Mouse (Mus musculus) ovary, adult 2 months (tissue): ENCODE results near the gene Pinlyp. TPM values are rescaled to one million over a fixed set of nuclear protein-coding genes. Genes with fewer than 3 reads are reported as not detected.

Experiments
- polyA plus RNA-seq: library from polyadenylated mRNA; depleted of rRNA; stranded (reverse); fragments of >200 nt; gene quantifications from 2 replicates; pipeline ENCODE4 v1.2.3, GENCODE M21; 2012; rRNA removed

The Pinlyp gene
- 7.3 and 9.0 TPM in 2 replicates for polyA plus RNA-seq

DNA sequence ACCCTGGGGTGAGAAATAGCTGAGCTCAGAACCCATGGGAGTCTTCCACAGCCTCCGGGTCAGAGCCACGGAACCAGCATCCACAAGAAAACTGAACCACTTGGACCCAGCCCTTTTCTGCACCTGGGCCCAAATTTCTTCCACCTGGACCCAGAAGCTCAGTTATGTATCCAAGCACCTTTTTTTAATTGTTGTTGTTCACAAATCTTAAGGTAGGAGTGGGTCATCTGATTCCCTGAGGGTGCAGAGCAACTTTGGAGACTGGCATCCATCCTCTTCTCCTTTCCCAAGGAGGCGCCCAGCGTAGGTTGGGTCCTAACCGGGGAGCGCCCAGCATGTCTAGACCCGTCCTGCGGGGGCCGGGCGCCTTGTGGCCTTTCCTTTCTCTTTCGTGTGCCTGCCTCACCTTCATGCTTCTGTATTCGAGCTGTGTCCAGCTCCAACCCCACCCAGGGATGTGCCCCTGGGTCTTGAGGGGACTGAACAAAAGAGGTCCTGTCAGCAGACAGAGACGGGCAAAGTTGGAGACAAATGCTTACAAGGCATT is at the start of gene Pinlyp, which contains the start of gene Xrcc1:
Gene Pinlyp, minus strand, starts transcription at position 51 of the 547 bp plus-strand sequence.
Gene Xrcc1, plus strand, starts transcription at position 222 of the 547 bp plus-strand sequence.

DNA sequence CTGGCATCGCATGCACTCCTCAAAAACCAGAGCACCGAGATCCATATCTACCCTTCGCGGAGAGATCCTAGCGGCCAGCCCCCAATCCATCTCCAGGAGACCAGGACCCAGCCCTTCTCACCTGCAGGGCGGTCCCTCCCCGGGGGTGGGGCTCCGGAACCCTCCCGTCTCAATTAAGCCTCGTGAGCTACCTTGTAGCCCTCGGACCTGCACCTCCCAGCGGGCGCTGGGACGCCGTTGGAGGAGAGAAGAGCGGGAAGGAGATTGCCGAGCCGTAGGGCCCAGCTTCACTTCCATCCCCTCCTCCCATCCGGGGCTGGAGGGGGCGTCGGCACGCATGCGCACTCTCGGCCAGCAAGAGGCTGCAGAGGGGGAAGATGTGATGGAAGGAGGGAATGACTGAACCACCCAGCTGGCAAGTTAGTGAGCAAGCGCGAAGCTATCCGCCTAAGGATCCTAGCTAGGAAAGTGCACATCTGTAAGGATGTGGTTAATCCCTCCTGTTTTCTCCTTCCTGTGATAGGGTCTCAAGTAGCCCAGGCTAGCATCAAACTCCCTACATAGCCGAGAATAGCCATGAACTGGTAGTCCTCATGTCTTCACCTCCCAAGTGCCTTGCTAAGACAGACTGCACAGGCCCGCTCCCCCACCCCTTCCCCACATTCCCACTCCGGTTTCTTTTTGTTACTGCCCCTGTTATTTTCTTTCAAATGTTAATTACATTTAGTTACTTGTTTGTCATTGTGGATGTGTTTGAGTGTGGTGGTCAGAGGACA is 41.6 kb upstream of the Pinlyp start, which contains the start of the genes Ethe1 and Zfp575:
Gene Ethe1, plus strand, starts transcription at position 214 of the 776 bp plus-strand sequence.
Gene Zfp575, minus strand, starts transcription at position 312 of the 776 bp plus-strand sequence.

DNA sequence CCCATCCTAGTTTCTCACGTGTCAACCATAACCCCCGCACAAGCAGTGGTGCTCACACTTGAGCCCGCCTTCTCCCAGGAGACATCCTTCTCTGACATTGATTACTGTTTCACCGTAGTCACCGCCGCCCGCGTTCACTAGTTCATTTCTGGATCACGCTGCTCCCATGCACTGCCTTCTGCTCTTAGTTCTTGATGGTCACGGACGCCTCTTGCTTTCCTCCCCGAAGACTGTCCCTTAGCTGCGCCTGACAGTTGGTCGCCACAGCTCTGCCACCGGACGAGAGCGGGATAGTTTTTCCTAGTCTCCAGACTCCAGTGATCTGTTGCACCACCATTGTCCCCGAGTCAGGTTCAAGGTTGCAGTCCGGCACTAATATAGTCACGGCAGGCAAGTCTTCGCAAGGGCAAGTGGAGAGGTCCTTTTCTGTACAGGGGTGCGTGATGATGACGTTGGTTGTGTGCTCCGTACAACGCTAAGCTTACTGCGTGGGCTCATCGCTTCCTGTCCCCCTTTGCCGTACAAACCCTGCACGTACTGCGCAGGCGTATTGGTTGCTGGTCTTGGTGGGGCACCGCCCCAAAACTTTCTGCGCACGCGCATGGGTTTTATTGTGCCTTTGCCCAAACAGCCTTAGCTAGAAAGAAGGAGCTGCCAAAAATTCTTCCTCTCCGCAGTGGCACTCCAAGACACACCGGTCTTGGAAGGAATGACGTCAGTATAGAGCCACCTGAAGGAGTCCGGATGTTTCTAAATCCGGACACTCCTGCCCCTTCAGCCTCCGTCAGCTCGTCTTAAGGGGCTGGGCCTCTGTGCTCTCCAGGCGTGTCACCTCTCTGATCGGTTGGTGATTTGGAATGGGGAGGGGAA is 15.6 kb downstream of the Pinlyp start, which contains the start of gene Irgq:
Gene Irgq, plus strand, starts transcription at position 628 of the 870 bp plus-strand sequence.

DNA sequence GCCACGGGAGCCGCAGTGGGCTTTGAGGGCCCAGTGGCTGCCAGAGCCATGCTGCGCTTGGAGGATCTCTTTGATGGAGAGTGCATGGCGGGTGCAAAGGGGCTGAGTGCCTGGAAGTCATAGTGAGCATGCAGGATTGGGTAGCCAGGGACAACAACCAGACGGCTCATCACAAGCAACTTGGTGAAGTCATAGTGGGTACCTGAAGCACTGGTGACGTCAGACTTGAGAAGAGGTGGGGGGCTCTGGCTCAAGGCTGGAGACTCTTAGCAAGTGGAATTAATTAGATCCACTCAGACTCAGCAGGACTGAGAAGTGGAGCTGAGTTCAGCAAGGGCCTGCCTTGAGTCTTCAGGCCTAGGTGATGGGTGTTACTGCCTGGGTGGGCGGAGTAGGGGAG is 33.6 kb downstream of the Pinlyp start, which contains the start of gene AC161166.1:
Gene AC161166.1, minus strand, starts transcription at position 101 of the 400 bp plus-strand sequence.

DNA sequence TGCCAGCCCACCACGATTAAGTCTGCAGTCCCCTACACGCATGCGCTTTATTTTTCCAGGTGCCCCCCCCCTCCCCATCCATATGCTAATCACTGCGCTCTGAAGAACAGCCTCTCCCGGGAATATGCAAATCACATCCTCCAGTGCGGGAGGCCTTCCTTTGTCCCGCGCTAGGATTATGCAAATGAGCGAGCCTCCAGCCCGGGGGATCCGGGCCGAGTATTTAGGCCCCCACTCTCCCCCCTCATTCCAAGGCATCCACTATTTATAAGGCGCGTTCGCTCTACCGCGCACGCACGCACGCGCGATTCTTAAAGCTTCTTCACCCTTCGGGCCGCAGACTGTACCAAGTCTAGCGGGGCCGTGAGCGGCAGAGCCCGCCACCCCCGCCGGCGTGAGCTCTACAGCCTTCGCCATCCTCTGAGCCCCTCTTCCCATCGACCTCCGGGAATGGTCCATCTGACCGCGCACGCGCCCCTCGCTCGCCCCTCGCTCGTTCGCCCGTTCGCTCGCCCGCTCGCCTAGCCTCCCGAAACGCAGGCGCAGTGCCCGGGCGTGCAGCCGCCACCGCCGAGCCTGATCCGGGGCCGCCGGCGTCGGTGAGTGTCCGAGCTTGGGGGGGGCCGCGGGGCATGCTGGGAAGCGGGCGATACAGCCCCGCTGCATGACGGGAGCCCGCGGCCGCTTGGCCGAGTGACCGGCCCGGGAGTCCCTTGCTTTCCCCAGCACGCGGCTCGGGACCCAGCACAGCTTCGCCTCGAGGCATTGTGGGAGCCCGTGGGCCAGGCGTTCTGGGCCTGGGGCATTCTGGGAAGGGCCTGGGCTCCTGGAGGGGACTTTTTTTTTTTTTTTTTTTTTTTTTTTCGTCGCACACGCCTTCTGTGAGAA is 38.8 kb downstream of the Pinlyp start, which contains the start of gene Zfp428:
Gene Zfp428, plus strand, starts transcription at position 169 of the 888 bp plus-strand sequence.

Other genes starting within 250 kb of the Pinlyp start
- gene Zfp61, start 244.9 kb downstream of the Pinlyp start, polyA plus RNA-seq: 6.8 and 7.4 TPM in 2 replicates
- 8.5 and 9.3 TPM in 2 replicates for gene Zfp94, start 229.5 kb downstream of the Pinlyp start, polyA plus RNA-seq
- 0.52 and 0.53 TPM in 2 replicates for gene Tescl, start 212.2 kb downstream of the Pinlyp start, polyA plus RNA-seq
- not detected in 2 replicates for gene Lypd5, start 196.9 kb downstream of the Pinlyp start, polyA plus RNA-seq
- gene Kcnn4, start 175.9 kb downstream of the Pinlyp start, polyA plus RNA-seq: 26.2 and 26.4 TPM in 2 replicates
- 57.8 and 74.7 TPM in 2 replicates for gene Smg9, start 146.5 kb downstream of the Pinlyp start, polyA plus RNA-seq
- 0.09 and 0.11 TPM in 2 replicates for gene Irgc1, start 93.8 kb downstream of the Pinlyp start, polyA plus RNA-seq
- 14.4 and 15.2 TPM in 2 replicates for gene Plaur, start 83.6 kb downstream of the Pinlyp start, polyA plus RNA-seq
- 39.2 and 47.2 TPM in 2 replicates for gene Cadm4, start 64.1 kb downstream of the Pinlyp start, polyA plus RNA-seq
- gene Zfp428, start 39.1 kb downstream of the Pinlyp start, polyA plus RNA-seq: 64.6 and 76.6 TPM in 2 replicates
- gene AC161166.1, start 33.7 kb downstream of the Pinlyp start, polyA plus RNA-seq: not detected in 2 replicates
- gene Irgq, start 15.4 kb downstream of the Pinlyp start, polyA plus RNA-seq: 21.1 and 23.3 TPM in 2 replicates
- 68.3 and 73.5 TPM in 2 replicates for gene Xrcc1, start 171 bp upstream of the Pinlyp start, polyA plus RNA-seq
- gene Ethe1, start 41.4 kb upstream of the Pinlyp start, polyA plus RNA-seq: 29.5 and 37.1 TPM in 2 replicates
- 0.87 and 0.89 TPM in 2 replicates for gene Zfp575, start 41.5 kb upstream of the Pinlyp start, polyA plus RNA-seq
- gene Phldb3, start 64.6 kb upstream of the Pinlyp start, polyA plus RNA-seq: 2.6 and 3.5 TPM in 2 replicates
- 3.0 and 3.6 TPM in 2 replicates for gene Lypd3, start 90.4 kb upstream of the Pinlyp start, polyA plus RNA-seq
- not detected in 2 replicates for gene Tex101, start 130.6 kb upstream of the Pinlyp start, polyA plus RNA-seq
- not detected in 2 replicates for gene BC049730, start 163.1 kb upstream of the Pinlyp start, polyA plus RNA-seq
- not detected in 2 replicates for gene Gm4763, start 180.8 kb upstream of the Pinlyp start, polyA plus RNA-seq
- 3.6 and 5.0 TPM in 2 replicates for gene Cd177, start 214.2 kb upstream of the Pinlyp start, polyA plus RNA-seq
- 0.25 and 0.35 TPM in 2 replicates for gene Ceacam10, start 231.1 kb upstream of the Pinlyp start, polyA plus RNA-seq